Mouse (Mus musculus) layer of hippocampus, postnatal 36 days (tissue): ENCODE measurements around the gene Tead4. TPM values are rescaled to one million over a fixed set of nuclear protein-coding genes. Genes with fewer than 3 reads are reported as not detected.
"Not testable (repeated sequence)": the region's sequence is repeated elsewhere in the genome, so short reads cannot be mapped to it uniquely, and the experiment has no call there.

Experiments used
- DNase-seq, 2 experiments: peaks; one replicate each; pipeline ENCODE4 v3.0.0; 2022
- total RNA-seq, 2 experiments: library from RNA; stranded (reverse); gene quantifications; 2 replicates each; pipeline ENCODE4 v1.2.3; 2021

The Tead4 gene
- total RNA-seq: 1 to 10 TPM in 1 of 2 experiments, under 1 TPM in 1; 0.57 to 1.1 TPM

DNA sequence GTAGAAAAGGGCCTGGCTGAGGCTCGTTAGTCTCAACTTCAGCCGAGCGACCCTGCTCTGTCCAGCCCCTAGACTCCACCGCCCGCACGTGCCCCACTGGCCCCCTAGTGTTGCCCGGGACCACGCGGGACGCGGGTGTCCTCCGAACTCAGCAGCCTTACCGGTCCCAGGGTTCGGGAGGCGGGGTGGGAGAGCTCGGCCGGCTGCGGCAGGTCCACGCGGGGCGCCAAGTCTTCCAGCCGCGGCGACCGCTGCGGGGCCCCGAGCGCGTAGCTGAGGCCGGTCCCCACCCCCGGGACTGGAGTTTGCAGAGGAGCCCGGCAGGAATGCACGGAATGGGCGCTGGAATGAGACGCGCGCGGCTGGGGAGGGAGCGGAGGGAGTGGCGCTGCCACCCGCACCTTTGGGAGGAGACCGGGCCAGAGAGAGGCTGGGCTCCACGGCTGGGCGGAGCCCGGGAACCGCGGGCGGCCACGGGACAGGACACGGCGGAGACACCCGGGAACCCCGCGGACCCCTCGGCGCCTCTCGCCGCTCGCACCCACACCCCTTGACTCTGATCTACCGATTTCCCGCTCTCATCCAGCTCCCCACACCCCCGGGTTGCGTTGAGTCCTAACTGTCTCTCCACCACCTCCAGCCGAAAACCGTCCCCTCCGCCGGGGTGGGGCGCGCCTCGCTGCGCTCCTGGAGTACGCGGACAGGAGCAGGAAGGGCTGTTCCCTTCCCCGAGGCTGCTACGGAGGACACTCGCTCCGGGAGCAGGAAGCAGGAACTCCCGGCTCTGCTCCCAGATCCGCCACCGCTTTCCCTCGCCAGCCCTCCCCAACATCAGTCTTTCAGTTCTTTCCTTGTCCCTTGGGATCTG lies at the start of gene Tead4:
Gene Tead4, minus strand, starts transcription at position 690 of the 868 bp plus-strand sequence.
- DNase-seq: peak in 1 of 2 experiments; percentile 19

DNA sequence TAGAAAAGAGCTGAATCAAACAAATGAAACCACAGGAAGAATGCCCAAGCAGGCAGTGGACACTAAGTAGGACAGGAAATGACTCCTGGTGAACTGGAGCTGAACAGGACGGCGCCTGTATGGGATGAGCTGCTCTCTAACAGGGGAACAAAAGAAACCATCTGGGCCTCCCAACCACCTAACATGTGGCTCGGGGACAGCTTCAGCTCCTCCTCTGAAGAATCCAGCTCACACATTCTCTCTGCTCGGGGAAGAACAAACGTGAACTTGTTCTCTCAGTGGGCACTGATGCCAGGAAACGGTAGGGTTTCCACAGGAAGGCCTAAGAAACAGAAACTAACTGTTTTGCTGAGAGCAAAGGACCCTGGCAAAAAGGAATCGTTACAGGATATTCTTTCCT lies 49.1 kb upstream of the Tead4 start:
- DNase-seq: peak in 1 of 2 experiments; percentile 29

DNA sequence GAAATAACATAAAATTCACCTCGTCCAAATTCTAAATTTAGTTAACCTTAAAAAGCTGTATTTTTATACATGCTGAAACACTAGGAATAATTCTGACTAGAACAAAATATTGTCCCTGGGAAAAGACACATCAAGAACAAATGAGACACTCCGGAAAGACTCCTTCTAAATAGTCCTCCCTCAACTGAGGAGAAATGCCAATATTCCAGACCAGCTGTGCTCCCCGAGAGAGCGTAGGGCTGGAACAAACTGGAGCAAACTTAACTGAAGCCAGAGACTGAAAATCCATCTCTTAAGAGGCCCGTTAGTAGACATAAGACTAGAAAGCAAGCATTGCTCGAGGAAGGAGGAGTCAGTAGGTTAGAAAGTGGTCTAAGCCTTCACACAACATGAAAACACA lies 46.2 kb upstream of the Tead4 start:
- no peak for DNase-seq

DNA sequence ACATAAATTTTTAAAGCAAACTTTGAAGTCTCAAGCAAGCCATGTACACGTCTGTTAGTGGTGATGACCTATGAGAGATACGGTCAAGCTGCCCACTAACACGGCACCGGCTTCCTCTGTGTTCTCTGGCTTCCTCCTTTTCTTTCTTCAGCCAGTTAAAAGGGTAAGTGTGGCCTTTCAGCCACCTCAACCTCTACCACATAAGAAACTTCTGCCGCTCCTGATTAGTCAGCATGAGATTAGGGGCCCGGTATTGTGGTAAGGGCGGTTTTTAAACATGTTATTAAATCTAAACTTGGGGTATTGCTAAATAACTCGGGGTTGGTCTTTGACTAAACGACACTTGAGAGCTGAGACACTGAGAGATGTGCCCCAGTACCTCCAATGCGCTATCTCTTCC lies 45.0 kb upstream of the Tead4 start:
- no peak for DNase-seq

DNA sequence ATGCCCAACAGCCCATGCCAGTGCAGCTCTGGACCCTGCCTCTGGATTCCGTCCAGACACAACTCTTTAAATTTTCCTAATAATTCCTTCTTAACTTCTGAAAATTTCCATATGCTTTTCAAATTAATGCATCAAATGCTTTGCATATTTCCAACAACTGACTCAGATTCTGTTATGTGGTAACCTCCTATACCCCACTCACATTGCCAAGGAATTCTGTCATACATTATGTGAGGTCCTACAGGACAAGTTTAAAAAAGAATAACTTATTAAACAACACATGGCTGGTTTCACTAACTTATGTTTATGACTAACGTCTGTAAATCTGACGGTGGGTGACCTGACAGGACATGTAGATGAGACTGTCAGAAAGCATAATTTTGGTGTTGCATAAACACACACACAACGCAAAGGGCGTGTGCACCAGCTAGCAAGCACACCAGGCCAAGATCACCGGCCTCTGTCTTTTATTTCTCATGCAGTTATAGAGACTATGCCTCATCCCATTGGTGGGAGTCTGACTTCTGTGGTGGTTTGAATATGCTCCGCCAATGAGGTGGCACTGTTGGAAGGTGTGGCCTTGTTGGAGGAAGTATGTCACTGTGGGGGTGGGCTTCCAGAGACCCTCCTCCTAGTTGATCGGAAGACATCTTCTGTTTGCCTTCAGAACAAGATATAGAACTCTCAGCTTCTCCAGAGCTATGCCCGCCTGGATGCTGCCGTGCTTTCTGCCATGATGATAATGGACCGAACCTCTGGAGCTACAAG lies 41.5 kb upstream of the Tead4 start:
- DNase-seq: no peak

DNA sequence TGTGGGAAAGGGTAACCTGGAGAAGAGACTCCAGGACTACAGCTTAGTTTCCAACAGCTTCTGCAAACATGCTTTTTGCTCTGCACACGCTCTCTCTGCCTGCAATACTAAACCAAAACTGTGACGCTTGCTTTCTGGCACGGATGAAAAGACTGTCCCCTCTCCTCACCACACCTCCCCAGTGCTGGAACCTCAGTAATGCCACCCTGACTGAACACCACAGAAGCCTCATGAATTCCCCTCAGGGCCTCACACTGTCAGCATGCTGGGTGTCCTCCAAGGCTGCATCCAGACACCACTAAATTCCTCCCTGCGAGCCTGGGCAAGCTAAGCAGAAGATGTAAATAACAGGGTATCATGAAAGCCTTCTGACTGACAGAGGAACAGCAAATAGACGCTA lies 38.3 kb upstream of the Tead4 start:
- no peak for DNase-seq

DNA sequence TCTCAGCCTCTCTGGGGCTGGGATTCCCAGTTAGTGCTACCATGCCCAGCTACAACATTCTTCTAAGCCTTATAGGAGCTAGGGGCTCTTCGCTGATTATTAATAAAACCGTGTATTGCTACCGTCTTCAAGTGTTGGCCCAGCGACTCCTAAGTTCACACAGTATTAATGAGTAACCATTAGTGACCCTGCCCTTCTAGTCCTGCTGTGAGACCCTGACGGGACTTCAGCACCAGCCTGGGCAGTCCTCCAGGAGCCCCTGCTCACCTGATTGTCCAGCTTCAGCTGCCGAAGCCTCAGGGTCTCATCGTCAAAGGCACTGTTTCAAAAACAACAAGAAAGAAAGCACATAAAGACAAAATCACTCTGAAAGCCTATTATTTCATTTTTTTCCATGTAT lies 36.8 kb upstream of the Tead4 start:
- DNase-seq: no peak

DNA sequence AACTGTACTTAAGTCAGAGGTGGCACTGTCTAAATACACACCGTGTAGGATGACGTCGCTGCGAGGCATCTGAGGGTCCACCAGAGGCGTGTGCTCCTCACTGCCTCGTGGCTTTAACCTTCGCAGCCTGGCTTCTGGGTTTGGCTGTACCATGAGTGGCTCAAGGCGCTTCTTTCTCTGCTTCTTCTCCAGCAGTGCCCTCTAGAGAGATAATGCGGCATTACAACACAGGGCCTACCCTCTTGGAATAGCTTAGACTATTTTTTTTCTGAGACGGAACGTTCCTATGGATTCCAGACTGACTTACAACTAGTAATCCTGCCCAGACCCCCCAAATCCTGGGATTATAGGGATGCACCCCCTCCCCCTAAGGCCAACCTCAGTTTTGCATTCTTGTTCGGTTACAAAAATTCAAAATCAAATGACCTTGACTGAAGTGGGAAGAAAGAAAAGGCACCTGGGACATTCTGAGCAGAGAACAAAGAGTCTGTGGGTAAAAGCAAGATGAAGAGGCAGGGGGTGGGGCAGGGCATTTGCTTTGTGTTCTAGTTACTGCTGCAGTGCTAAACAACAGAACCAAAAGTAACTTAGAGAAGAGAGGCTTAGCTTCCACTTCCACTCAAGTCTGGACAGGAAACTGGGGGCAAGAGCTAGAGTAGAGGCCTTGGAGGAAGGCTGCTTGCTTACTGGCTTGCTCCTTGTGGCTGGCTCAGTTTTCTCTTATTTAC lies 33.9 kb upstream of the Tead4 start:
- peak; percentile 56 to 59 for DNase-seq

DNA sequence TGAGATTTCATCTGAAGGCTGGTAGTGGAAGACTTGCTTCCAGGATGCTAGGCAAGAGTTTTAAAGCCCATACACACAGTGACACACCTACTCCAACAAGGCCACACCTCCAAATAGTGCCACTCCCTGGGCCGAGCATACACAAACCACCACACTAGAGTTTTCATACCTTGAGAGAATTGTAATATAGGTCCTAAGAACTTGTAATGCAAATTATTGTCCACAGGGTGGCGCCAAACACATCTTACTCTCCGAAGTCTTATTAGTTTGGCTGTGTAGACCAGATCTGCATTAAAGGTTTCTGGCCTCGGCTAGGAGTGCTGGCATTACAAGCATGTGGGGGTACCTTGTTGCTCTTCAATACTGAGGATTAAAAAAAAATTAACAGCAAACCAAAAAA lies 17.7 kb upstream of the Tead4 start:
- DNase-seq: peak in 1 of 2 experiments; percentile 26

DNA sequence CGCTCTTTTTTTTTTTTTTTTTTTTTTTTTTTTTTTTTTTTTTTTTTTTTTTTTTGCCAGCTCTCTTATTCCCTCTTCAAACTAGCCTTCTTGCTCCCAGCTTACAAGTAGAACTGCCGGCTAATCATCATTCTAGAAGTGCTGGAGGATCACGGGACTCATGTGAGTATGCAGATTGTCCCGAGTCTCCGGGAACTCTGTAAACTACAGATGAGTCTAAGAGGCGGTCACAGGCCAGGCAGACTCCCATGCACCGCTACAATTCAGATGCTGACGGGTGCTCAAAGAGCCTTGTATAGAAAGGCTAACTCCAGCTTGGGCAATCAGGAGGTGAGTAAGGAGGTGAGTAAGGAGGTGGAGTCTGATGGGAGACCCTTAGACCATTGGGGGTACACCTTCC lies 15.0 kb upstream of the Tead4 start:
- DNase-seq: no peak

DNA sequence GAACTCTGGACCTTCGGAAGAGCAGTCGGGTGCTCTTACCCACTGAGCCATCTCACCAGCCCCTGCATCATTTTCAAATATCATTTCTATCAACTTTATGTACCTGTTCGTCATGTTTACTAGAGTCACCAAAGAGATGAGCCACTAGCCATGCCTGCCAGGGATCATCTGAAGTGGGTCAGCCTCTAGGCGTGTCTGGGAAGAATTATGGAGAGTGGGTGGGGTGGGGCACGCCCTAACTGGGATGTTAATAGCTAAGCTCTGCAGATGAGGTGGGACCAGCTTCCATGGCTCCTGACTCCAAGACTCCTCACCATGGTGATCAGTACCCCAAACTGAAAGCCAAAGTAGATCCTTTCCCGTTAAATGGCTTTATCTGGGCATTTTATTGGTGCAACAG lies 14.2 kb upstream of the Tead4 start:
- DNase-seq: no peak

DNA sequence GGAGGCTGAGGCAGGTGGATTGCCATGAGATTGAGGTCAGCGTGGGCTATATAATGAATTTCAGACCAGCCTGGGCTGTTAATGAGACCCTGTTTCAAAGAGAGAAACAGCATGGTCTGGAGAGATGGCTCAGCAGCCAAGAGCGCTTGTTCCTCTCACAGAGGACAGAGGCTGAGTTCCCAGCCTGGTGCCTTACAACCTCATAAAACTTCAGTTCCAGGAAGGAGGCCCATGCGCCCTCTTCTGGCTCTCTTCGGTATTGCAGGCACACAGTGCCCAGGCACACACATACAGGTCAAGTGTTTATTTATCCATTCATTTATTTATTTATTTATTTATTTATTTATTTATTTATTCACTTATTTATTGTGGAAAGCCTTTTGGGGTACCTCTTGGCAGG lies 7.7 kb upstream of the Tead4 start:
- DNase-seq: peak; percentile 35 to 39

DNA sequence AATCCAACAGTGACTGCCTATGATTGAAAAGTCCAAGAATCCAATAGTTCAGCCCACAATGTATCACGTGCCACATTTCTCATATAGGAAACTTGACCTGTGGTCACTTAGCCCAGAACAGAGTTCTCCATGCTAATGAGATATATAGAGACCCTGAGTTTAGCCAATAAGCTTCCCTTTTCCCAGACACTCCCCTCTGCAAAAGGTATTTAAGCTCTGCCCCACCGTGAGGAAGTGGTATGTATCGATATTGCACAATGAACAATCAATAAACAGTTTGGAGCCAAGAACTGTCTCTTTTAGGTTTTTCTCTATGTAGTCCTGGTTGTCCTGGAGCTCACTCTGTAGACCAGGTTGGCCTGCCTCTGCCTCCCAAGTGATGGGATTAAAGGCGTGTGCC lies 4.2 kb upstream of the Tead4 start:
- DNase-seq: no peak

DNA sequence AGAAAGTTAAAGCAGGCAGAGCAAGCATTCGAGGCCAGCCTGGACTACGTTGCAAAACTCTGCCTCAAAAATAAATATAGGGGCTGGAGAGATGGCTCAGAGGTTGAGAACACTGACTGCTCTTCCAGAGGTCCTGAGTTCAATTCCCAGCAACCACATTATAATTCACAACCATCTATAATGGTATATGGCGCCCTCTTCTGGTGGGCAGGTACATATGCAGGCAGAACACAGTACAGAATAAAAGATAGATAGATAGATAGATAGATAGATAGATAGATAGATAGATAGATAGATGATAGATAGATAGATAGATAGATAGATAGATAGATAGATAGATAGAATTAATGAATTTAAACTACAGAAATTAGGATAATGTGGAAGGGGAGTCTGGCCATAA lies 2.0 kb upstream of the Tead4 start:
- not testable (repeated sequence) for DNase-seq

DNA sequence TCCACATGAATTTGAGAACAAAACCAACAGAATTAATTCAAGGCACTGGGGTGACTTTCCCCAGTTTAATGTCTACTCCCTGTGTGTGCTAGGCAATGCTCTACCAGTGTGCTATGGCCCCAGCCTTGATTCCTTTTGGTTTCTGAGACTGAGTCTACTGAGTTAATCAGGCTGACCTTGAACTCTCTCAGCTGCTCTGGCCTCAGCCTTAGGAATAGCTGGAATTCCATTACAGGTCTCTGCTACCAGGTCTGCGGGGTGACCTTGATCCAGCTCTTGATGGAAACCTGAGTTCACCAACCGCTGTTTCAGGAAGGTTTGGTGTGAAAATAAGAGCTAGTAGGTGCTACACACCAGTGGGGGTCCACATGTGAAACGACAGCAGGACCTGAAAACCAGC lies 1.3 kb upstream of the Tead4 start:
- no peak for DNase-seq

DNA sequence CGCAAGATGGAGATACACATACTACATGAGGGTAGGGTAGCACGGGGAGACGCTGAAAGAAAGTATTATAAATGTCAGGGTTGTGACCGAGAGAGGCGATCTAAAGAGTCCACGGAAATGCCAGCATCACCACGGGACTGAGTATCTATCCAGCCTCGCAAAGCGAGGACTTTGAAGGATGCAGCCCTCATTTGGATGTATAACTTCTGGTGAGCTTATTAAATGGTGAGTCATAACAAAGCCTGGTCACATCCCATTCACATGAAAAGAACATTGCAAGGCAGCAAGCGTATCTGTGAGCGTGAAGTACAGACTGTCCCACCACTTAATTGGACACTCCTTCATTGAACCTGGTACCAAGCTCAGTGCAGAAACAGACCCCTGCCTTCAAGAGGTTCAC lies 835 bp upstream of the Tead4 start:
- DNase-seq: no peak

DNA sequence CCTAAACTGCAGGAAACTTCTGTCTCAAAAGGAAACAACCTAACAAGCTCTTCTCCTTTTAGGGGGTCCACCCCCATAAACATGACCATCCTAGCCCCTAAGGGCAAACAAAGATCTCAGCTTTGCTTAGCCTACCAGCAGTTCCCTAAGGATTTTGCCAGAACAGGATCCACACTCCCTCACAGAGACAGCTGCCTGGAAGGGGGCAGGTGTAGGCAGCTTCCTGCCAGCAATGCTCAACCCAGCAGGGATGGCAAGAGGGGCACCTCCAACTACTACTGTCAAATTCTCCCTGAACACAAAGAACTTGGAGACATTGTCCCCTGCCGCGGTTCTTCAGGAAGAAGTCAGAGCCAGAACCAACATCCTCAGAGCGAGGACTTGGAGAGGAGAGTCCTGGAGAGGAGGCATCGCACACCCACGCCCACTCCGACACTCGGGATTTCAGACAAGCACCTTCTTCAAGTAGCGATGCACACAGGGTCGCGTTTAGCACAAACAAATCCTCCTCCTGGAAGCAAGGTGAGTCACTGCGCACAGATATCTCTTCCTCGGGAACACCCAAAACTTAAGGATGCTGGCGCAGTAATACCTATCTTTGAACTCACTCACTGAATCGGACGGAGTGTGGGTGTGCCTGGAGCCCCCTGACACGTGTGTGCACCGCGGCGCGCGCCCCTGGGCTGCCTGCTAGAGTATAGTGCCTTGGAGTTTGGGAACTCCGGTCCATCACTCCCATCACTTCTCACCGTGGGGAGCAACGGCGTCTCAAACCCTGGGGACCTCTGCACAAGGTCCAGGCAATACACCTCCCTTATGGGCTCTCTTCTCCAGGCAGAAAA lies 1.1 kb downstream of the Tead4 start:
- no peak for DNase-seq

DNA sequence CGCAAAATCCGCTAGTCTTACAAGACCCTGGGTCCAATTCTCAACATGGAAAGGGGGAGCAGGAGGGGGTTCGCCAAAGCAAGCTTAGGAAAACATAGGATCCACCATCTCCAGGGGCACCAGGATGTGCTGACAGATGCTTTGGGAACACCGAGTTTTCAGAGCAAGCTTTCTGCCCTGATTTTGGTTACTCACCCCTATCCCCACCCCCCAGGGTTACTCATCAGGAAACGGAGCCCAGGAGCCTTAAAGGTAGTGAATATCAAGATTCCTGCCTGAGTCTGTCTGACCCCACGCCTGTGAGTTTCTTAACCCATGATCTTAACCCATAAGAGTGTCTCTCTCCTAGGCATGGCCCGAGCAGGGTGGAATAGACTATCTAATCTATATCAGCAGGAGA lies 2.4 kb downstream of the Tead4 start:
- no peak for DNase-seq

DNA sequence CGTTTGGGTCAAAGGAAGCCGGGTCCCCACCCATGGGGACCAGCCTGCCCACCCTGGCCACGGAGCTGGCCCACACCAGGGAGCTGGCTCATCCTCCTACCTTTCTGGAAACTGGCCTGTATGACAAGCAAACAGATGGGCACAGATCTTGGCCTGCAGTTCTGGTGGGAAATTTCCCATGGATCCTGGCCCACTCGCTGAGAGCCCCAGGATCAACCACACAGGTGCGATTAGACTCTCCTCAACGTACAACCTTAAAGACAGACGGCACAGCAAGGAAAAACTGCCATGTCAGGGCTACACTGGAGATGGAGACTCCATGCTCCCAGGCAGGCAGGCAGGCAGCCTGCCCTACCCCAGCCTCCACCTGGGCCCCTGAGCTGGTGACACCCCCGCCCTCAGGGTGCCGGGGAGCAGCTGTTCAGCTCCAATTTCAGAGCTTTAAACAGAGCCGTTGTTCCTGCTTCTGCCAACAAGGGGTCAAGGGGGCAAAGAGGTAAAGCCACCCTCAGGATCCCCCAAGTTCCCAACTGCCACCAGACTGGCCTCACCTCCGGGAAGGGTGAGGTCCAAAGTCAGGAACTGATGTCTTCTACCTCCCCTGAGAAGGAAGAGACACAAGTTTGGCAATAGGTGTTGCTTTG lies 3.8 kb downstream of the Tead4 start:
- DNase-seq: no peak

DNA sequence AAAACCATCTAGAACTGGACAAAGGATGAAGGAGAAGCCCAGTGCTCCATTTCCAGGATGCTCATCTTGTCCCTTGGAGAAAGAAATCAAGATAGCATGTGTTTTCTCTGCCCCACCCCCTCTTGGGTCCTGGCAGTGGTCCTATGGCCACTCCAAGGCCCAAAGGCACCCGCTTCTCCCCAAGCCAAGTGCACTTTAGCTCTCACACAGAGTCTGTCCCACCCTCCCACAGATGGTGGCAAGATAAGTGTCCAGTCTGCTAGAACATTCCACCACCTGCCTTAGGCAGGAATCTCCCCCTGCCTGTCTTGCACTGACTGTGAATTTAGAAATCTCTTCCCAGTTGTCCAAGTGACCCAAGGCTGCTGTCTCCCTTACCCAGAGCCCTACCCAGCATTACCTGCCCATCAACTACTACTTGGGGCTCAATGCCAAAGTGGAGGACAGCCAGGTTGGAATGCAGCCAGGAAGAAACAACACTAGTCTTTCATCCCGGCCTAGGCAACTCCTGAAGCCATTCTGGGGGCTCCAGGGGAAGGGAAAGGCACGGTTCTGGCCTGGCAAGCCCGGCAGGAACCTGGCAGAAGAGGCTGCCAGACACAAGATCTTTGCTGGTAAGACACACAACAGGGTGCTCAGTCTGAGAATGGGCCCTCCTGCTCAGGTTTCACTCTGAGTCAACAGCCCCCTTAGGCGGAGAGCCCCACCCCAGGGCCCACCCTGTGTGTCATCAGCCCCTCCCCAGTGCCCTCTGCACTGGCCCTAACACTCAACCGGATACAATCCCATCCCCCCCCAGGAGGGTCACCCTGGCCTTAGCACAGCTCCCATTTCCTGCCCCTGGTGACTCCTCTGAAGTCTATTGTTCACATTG lies 4.5 kb downstream of the Tead4 start:
- no peak for DNase-seq

DNA sequence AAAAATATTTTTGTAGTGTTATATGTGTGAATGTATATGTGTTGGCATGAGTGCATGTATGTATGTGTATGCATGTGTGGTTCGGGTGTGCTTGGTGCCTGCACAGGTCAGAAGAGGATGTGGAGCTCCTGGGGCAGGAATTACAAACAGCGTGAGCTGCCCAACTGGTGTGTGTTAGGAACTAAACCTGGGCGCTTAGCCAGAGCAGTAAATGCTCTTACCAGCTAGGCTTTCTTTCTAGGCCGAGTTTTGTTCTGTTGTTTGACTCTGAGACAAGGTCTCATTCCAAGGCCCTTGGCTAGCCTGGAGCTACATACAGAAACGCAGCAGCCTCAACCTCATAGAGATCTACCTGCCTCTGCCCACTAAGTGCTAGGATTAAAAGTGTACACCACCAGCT lies 9.3 kb downstream of the Tead4 start:
- DNase-seq: no peak
